Mouse (Mus musculus) forebrain, embryonic 13.5 days (tissue): ENCODE results near the gene H2afb3. TPM values are rescaled to one million over a fixed set of nuclear protein-coding genes. Genes with fewer than 3 reads are reported as not detected.
"Not testable (repeated sequence)": the region's sequence is repeated elsewhere in the genome, so short reads cannot be mapped to it uniquely, and the experiment has no call there.

Experiments used
- ATAC-seq: fragments of 200-750 bp; cut with Nextera tagmentation; 2 replicates; pipeline ENCODE4 v1.8.0; 2017
- H3K27ac ChIP-seq: fragments of 300-500 bp; sonication (generic); 2 replicates; pipeline ENCODE4 v1.5.1; 2015; ENCODE audit warnings: inconsistent platforms, mild to moderate bottlenecking, moderate library complexity
- H3K27me3 ChIP-seq: fragments of 300-500 bp; sonication (generic); 2 replicates; pipeline ENCODE4 v1.6.1; 2015; ENCODE audit warnings: mild to moderate bottlenecking, inconsistent platforms
- H3K36me3 ChIP-seq: fragments of 300-500 bp; sonication (generic); 2 replicates; pipeline ENCODE4 v1.6.1; 2015; ENCODE audit warnings: mild to moderate bottlenecking, inconsistent platforms; ENCODE audit not compliant: poor library complexity, severe bottlenecking
- H3K4me1 ChIP-seq: fragments of 300-500 bp; sonication (generic); 2 replicates; pipeline ENCODE4 v1.6.1; 2015; ENCODE audit warnings: inconsistent platforms
- H3K4me2 ChIP-seq: fragments of 300-500 bp; sonication (generic); 2 replicates; pipeline ENCODE4 v1.6.1; 2015; ENCODE audit warnings: inconsistent platforms, mild to moderate bottlenecking, moderate library complexity
- H3K4me3 ChIP-seq: fragments of 300-500 bp; sonication (generic); 2 replicates; pipeline ENCODE4 v1.5.1; 2015; ENCODE audit warnings: mild to moderate bottlenecking, inconsistent platforms
- H3K9ac ChIP-seq: fragments of 300-500 bp; sonication (generic); 2 replicates; pipeline ENCODE4 v1.6.1; 2015; ENCODE audit warnings: mild to moderate bottlenecking, inconsistent platforms
- H3K9me3 ChIP-seq: fragments of 300-500 bp; sonication (generic); replicated peaks from 2 replicates; pipeline ENCODE4 v1.6.1; 2016; ENCODE audit warnings: inconsistent platforms
- WGBS: fragments of 180-500 bp; shearing (Covaris S2); methylation state at CpG from one replicate; pipeline ENCODE4 v1.1.7; 2015; 5-methylcytosine and 5-hydroxymethylcytosine counted together
- polyA plus RNA-seq: library from polyadenylated mRNA; unstranded; fragments of >200 nt; fragmentation: Nextera tagmentation; extraction: Ambion mirVana; gene quantifications from 2 replicates; pipeline ENCODE4 v1.2.1, GENCODE M21; 2015

The H2afb3 gene
- polyA plus RNA-seq: not detected in 2 replicates

DNA sequence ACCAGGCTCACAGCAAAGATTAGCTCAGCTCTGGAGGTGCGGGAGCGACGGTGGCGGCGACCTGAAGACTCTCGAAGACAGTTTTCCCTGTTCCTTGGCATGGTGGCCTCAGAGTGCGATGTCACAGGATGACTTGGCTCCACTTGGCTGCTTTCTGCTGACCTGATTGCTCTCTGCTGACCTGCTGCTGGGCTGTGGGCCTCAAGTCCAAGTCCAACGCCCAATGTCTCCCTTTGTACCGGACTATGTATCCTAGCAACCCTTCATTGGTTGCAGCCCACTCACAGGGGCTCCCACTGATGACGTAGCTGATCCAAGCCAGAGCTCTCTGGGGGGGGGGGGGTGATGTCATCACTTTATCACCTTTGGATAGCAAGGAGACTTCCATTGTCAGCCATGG is at the start of gene H2afb3:
Gene H2afb3, minus strand, starts transcription at position 101 of the 400 bp plus-strand sequence.
- WGBS: 96% methylated on average over 10 of the region's 10 CpGs

DNA sequence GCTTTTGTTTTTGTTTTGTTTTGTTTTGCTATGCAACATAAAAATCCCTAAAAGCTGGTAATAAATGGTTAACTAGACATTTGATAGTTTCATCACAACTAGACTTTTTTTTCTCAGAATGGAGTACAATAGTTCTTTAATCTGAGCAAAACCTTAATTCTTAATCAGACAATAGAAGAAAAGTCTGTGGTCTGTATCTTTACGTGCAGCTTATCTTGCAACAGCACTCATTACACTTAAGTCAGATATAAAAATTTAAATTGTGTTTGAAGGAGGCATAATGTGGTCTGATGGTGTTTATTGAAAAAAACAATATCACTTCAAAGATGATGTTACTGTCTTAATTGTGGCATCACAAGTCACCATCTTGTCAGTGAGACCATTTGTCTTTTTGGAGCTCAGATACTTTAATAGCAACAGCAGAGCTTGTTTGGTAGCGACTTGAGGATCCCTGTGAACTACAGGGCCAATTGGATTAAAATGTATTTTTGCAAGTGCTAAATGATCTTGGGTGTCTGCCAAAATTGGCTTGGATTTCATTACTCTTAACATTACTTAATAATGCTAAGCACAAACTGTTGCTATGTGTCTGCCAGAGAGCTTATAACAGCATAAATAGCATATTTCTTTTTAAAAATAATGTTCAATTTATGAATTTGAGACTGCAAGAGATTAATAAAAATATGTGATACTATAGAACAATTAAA is 11.3 kb downstream of the H2afb3 start:
- Histone ChIP-seq H3K9me3 (no peaks in the 10 kb centered on the region), H3K27ac (no peak overlapping the region), H3K9ac (no peak overlapping the region), H3K4me2 (no peak overlapping the region), H3K36me3 (no peaks in the 10 kb centered on the region), H3K4me3 (no peak overlapping the region), H3K27me3 (no peaks in the 10 kb centered on the region), H3K4me1 (no peaks in the 10 kb centered on the region)
- WGBS: 51% methylated on average over 2 of the region's 2 CpGs
- no peak for ATAC-seq

More for the DNA sequence above, at the start of gene H2afb3:
- not testable (repeated sequence) for H3K9ac ChIP-seq, H3K4me1 ChIP-seq, H3K4me3 ChIP-seq, H3K27me3 ChIP-seq, ATAC-seq, H3K27ac ChIP-seq, H3K9me3 ChIP-seq, H3K4me2 ChIP-seq, H3K36me3 ChIP-seq

DNA sequence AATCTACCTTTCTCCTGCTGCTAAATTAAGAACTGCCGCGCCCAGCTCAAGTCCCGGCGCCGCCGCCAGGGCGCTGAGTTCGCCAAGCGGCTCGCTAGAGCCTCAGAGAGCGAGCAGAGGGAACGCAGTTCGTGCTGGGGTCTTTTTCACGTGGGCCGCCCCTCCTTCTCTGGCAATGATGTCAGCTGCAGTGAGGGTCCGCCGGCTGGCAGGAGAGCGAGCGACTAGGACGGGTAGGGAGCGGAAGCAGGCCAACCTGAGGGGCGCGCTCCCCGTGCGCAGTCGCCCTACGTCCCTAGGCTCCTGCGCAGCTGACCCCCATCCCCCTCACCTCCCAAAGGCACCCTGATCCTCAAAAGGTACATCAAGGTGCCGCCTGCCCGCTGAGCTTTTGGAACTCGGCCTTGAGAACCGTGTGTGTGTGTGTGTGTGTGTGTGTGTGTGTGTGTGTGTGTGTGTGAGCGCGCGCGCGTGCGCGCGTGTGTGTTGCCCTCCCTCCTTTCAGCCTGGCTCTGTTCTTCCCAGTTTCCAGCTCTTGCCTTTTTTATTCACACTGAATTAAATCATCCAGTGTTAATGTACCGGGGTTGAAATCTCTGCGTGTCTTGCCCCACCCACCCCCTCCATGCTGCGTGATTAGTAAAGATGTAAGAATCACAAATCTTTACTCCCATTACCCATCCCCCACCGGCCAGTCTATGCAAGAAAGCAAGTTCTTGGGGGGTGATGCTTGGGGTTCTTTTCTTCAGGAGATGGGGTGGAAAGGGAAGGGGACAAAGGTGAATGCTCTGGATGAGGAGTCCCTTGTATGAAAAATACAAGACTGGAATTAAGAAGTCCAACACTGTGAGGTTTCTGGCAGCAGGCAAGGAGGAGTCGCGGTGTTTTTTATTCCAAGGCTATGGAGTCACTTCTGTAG is 19.8 kb downstream of the H2afb3 start:
- Histone ChIP-seq H3K4me1 (no peaks in the 10 kb centered on the region), H3K36me3 (no peaks in the 10 kb centered on the region), H3K9ac (peak overlapping the region; percentile 40), H3K4me2 (peak overlapping the region; percentile 76), H3K27ac (no peak overlapping the region; the same call in 1 of the 2 replicates), H3K9me3 (no peaks in the 10 kb centered on the region), H3K27me3 (no peaks in the 10 kb centered on the region), H3K4me3 (peak overlapping the region; percentile 49)
- 10% methylated on average over 22 of the region's 46 CpGs for WGBS
- peak; percentile 83 for ATAC-seq

DNA sequence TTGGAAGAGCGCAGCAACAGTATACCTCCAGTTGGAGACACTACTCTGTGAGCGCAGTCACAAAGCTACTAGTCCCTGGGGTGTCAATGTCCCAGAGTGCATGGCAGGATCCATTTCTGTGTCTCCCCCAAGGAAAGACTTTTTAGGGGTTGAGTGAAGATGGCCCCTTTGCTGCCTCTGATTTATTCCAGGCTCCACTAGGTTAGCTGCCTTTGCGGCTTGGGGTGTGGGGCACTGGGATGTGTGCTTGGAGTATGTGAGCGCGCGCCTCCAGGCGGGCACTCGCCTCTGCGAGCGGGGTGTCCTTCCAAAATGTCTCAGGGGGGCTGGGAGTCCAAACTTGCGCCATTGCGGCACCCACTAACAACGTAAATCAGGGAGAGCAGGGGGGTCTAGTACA is 21.2 kb downstream of the H2afb3 start:
- 18% methylated on average over 13 of the region's 13 CpGs for WGBS
- H3K9ac ChIP-seq: no peak overlapping the region
- H3K4me2 ChIP-seq: peak overlapping the region; percentile 76
- H3K27ac ChIP-seq: no peak overlapping the region
- no peaks in the 10 kb centered on the region for H3K36me3 ChIP-seq
- no peaks in the 10 kb centered on the region for H3K27me3 ChIP-seq
- H3K4me3 ChIP-seq: peak overlapping the region; percentile 49
- ATAC-seq: no peak
- H3K4me1 ChIP-seq: no peaks in the 10 kb centered on the region
- no peaks in the 10 kb centered on the region for H3K9me3 ChIP-seq

DNA sequence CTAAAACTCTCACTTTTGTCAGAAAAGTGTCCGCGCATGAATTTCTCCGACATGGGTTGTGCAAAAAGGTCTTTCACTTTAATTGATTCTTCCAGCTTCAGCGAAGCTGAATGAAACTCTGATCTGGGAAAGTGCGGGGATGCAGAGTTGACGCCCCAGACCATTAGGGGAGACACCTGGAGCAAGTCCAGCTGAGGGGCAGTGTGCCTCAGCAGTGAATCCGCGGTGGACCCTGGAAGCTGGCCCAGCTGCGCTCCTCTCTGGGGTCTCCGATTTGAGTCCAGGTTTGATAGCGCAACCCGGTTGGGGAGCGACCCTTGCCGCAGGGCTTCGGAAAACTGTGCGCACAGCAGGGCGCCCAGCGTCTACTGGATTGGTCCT is 22.0 kb downstream of the H2afb3 start:
- Histone ChIP-seq H3K9ac (peak overlapping the region; percentile 60), H3K27me3 (no peaks in the 10 kb centered on the region), H3K9me3 (no peaks in the 10 kb centered on the region), H3K4me1 (no peaks in the 10 kb centered on the region), H3K27ac (no peak overlapping the region), H3K4me3 (peak overlapping the region; percentile 49), H3K36me3 (no peaks in the 10 kb centered on the region), H3K4me2 (peak overlapping the region; percentile 76)
- ATAC-seq: no peak
- 11% methylated on average over 18 of the region's 18 CpGs for WGBS

DNA sequence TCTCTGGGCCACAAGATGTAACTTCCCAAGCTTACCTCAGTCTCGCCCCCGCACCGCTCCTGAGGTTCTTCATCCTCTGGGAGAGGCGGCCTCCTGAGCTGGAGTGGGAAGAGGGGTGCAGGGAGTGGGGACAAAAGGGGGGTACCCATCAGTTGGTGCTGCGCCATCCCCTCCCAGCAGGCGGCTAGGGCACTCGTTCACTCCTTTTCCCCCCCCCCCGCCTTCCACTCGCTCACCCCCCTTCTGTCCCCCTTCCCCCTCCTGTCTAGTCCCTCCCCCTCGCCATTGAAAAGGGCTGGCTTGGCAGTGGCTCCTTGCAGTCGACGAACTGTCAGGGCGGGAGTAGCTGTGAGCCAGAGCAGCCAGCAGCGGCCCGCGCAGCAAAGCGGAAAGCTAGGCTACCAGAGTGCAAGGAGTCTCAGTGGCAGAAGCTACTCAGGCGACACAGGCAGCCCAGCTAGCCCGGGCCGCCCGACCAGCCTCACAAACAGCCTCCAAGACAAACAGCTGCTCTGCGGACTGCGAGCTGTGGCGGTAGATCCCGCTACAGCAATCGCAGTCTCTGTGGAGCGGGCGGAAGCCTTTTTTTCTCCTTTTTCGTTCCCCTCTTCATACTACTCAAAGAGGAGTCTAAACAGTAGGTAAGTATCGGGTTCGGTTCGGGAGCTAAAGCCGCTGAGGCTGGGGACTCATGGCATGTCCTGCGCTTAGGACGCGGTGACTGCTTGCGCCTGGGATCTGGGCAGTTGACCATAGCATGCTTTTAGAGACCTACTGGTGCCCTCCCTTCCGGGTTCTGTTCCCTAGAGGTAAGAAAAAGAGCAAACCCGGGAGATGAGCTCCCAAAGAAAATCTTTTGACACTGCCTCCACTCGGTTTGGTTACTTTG is 22.6 kb downstream of the H2afb3 start, which contains the start of gene Pcdh11x:
Gene Pcdh11x, plus strand, starts transcription at position 249 of the 889 bp plus-strand sequence.
- H3K4me3 ChIP-seq: peak within 1 kb of the TSS; percentile 49
- H3K4me1 ChIP-seq: no peaks in the 10 kb centered on the region
- H3K27ac ChIP-seq: no peak within 1 kb of the TSS
- no peaks in the 10 kb centered on the region for H3K9me3 ChIP-seq
- ATAC-seq: peak; percentile 87
- H3K4me2 ChIP-seq: peak within 1 kb of the TSS; percentile 76
- H3K9ac ChIP-seq: peak within 1 kb of the TSS; percentile 60
- H3K27me3 ChIP-seq: no peaks in the 10 kb centered on the region
- H3K36me3 ChIP-seq: no peaks in the 10 kb centered on the region
- WGBS: 20% methylated on average over 32 of the region's 40 CpGs

DNA sequence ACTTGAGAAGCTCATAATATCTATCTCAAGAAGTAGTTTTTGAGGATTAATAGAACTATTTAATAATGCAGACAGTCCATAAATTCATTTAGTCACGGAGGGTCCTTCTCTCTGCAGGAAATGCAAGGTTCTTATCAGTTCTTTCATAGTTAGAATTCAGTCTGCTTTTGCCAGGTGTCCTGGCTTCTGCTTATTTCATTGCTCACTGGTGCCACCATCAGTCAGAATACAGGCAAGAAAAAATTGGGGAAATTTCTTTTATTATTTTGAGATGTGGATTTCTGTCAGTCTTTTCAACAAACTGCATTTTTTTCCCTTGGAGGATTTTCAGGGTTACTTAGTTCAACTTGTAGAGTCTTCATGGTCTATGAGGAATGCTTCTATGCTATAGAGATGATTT is 25.4 kb downstream of the H2afb3 start:
- H3K27me3 ChIP-seq: no peaks in the 10 kb centered on the region
- no peak overlapping the region for H3K4me3 ChIP-seq
- no peaks in the 10 kb centered on the region for H3K9me3 ChIP-seq
- no peaks in the 10 kb centered on the region for H3K4me1 ChIP-seq
- 7% methylated on average over 1 of the region's 1 CpGs for WGBS
- no peaks in the 10 kb centered on the region for H3K36me3 ChIP-seq
- H3K9ac ChIP-seq: no peak overlapping the region
- no peak overlapping the region for H3K4me2 ChIP-seq
- ATAC-seq: no peak
- no peak overlapping the region for H3K27ac ChIP-seq

DNA sequence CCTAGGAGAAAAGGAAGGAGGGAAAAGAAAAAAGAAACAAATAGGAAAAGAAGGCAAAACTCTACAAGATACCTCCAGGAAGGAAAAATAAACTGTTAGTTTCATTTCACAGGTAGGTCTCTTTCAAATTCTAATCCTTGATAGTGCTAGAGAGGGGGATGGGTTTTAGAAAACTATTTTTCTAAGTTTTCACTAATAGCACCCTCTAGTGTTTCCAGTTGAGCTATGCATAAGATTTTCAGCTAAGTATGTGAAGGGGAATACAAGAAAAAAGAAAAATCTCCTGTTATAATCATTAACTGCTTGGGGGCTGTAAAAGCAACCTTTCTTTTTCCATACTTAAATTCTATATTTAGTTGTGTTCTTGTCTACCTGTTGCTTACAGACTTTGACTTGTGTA is 27.4 kb downstream of the H2afb3 start:
- no peaks in the 10 kb centered on the region for H3K36me3 ChIP-seq
- H3K4me3 ChIP-seq: no peak overlapping the region
- no peak overlapping the region for H3K27ac ChIP-seq
- no peak overlapping the region for H3K9ac ChIP-seq
- no peak overlapping the region for H3K4me2 ChIP-seq
- no peaks in the 10 kb centered on the region for H3K9me3 ChIP-seq
- H3K27me3 ChIP-seq: no peaks in the 10 kb centered on the region
- no peaks in the 10 kb centered on the region for H3K4me1 ChIP-seq
- ATAC-seq: no peak

Other genes with a start within 250 kb of the H2afb3 start
- 9.0 and 15.2 TPM in 2 replicates for gene Pcdh11x, start 22.8 kb downstream of the H2afb3 start, polyA plus RNA-seq